Mouse (Mus musculus) kidney, adult 2 months (tissue): ENCODE results near the gene Cpz.

Experiments used
- CTCF ChIP-seq: fragments of 200-500 bp; conservative IDR thresholded peaks from 2 replicates; pipeline ENCODE4 v1.5.1; 2011; ENCODE audit warnings: low read depth, mild to moderate bottlenecking, control low read depth, low read length, moderate library complexity, mixed read lengths; ENCODE audit not compliant: insufficient read depth, insufficient read length
- POLR2A ChIP-seq: fragments of 200-500 bp; IDR thresholded peaks from one replicate; pipeline ENCODE4 v1.6.1; 2011; ENCODE audit warnings: low read depth, low read length, control low read depth

- no peak for TF ChIP-seq POLR2A
- TF ChIP-seq CTCF: no peak
Observed at GRCm38 (mm10) chr5:35540555-35540954, 15.1 kb upstream of the Cpz start.
